Mouse (Mus musculus) lung, adult 2 months (tissue): Measurements from ENCODE around the gene Foxj3. TPM values are rescaled to one million over a fixed set of nuclear protein-coding genes. Genes with fewer than 3 reads are reported as not detected.
"Not testable (repeated sequence)": the region's sequence is repeated elsewhere in the genome, so short reads cannot be mapped to it uniquely, and the experiment has no call there.

Source experiments
- DNase-seq: peaks from one replicate; pipeline ENCODE4 v3.0.0; 2022
- H3K4me1 ChIP-seq: fragments of 200-500 bp; 2 replicates; pipeline ENCODE4 v1.6.1; 2011; ENCODE audit warnings: low read length; ENCODE audit not compliant: control insufficient read depth, insufficient read depth
- H3K4me3 ChIP-seq: fragments of 200-500 bp; replicated peaks from 2 replicates; pipeline ENCODE3; 2011; ENCODE audit warnings: low read depth, mild to moderate bottlenecking, control low read depth, low read length; ENCODE audit errors: extremely low read depth
- CTCF ChIP-seq: fragments of 200-500 bp; IDR thresholded peaks from 2 replicates; pipeline ENCODE4 v1.5.1; 2011; ENCODE audit warnings: mild to moderate bottlenecking, low read length, control low read depth; ENCODE audit not compliant: insufficient read depth
- POLR2A ChIP-seq: fragments of 200-500 bp; IDR thresholded peaks from 2 replicates; pipeline ENCODE4 v1.6.1; 2011; ENCODE audit warnings: low read depth, mild to moderate bottlenecking, control low read depth, low read length, borderline replicate concordance; ENCODE audit errors: extremely low read depth
- WGBS: fragments of 180-500 bp; shearing (Covaris S2); methylation state at CpG from one replicate; pipeline ENCODE4 v1.1.7; 2018; 5-methylcytosine and 5-hydroxymethylcytosine counted together
- polyA plus RNA-seq: library from polyadenylated mRNA; depleted of rRNA; stranded (reverse); fragments of >200 nt; gene quantifications from 2 replicates; pipeline ENCODE4 v1.2.3, GENCODE M21; 2012; rRNA removed

Gene Foxj3
- polyA plus RNA-seq = 14.1 and 18.0 TPM in 2 replicates

DNA sequence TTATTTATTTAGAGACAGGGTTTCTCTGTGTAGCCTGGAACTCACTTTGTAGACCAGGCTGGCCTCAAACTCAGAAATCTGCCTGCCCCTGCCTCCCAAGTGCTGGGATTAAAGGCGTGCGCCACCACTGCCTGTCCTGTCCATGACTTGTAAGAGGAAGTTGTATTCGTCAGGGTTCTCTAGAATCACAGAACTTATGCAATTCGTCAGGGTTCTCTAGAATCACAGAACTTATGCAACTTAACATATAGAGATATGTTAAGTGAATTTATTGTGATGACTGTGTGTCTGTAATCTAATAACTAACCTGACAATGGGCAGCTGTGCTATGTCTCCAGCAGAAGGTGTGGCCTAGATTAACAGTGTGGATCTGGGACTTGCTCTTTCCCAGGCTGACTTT lies at the start of gene Foxj3:
TSS of gene Foxj3 (plus strand) at position 390 of the 400 bp plus-strand sequence.
- H3K4me3 ChIP-seq, DNase-seq: not testable (repeated sequence)
- 84% methylated on average over 4 of the region's 4 CpGs for WGBS
- peaks cover 13% of the 10 kb centered on the region for H3K4me1 ChIP-seq

DNA sequence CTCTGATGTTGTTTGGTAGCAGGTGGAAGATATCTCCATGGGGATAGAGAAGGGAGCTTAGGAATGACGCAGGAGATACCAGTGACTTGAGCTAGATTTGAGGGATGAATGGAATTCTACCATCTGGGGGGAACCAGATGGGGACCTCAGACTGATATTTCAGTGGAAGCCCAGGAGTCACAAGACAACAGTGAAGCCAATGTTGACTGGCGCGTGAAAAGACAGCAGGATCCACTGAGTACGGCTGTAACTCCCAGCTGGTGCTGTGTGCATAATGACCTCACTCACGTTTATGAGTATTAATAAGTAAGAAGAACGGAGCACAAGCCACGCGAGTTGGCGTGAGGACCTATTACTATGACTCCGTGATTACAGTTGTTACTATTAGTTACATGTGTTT lies 47.1 kb upstream of the Foxj3 start:
- Histone ChIP-seq H3K4me1 (no peaks in the 10 kb centered on the region), H3K4me3 (no peak overlapping the region)
- DNase-seq = no peak
- WGBS = 85% methylated on average over 10 of the region's 10 CpGs
- TF ChIP-seq CTCF = no peak
- TF ChIP-seq POLR2A = no peak

GRCm38 (mm10) chr4:119490806-119491205 lies 46.0 kb upstream of the Foxj3 start:
- WGBS = 77% methylated on average over 3 of the region's 3 CpGs

GRCm38 (mm10) chr4:119492291-119492932 lies 44.4 kb upstream of the Foxj3 start, which contains the start of gene Rimkla:
Gene Rimkla (minus strand): TSS chr4:119492628.
- peak; percentile 61 for DNase-seq
- no peaks in the 10 kb centered on the region for H3K4me1 ChIP-seq
- WGBS = 2% methylated on average over 77 of the region's 77 CpGs
- TF ChIP-seq CTCF (no peak), POLR2A (no peak)
- peak within 1 kb of the TSS; percentile 39 for H3K4me3 ChIP-seq

More at GRCm38 (mm10) chr4:119490806-119491205, 46.0 kb upstream of the Foxj3 start:
- Histone ChIP-seq H3K4me3 (no peak overlapping the region), H3K4me1 (no peaks in the 10 kb centered on the region)
- TF ChIP-seq CTCF = 0 out of 2 replicates have a peak, but pooled peaks have one; percentile 12
- no peak for TF ChIP-seq POLR2A
- DNase-seq = no peak

- no peaks in the 10 kb centered on the region for H3K4me1 ChIP-seq
- H3K4me3 ChIP-seq = no peak overlapping the region
- no peak for DNase-seq
- WGBS = 43% methylated on average over 10 of the region's 10 CpGs
- TF ChIP-seq CTCF = no peak
- no peak for TF ChIP-seq POLR2A
Observed at GRCm38 (mm10) chr4:119492933-119493327, 43.9 kb upstream of the Foxj3 start.

GRCm38 (mm10) chr4:119498319-119498848 lies 38.4 kb upstream of the Foxj3 start:
- H3K4me1 ChIP-seq = no peaks in the 10 kb centered on the region
- WGBS = 65% methylated on average over 5 of the region's 5 CpGs
- no peak overlapping the region for H3K4me3 ChIP-seq
- DNase-seq = no peak
- TF ChIP-seq POLR2A (no peak), CTCF (no peak)

DNA sequence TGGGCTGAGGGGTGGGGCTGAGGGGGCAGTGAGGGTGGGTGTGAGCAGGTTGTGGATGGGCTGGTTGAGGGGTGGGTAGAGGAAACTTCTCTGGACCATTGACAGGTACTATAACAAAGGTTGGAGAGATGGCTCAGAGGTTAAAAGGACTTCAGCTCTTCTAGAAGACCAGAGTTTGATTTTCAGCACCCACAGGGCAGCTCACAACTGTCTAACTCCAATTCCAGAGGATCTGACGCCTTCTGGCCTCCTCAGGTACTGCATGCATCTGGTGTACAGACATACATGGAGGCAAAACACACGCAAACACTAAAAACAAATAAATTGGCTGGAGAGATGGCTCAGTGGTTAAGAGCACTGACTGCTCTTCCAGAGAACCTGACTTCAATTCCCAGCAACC lies 25.2 kb upstream of the Foxj3 start:
- peaks cover 5% of the 10 kb centered on the region; the same call in 1 of the 2 replicates for H3K4me1 ChIP-seq
- TF ChIP-seq POLR2A = no peak
- no peak for TF ChIP-seq CTCF
- WGBS = 75% methylated on average over 2 of the region's 2 CpGs
- no peak for DNase-seq
- H3K4me3 ChIP-seq = no peak overlapping the region

DNA sequence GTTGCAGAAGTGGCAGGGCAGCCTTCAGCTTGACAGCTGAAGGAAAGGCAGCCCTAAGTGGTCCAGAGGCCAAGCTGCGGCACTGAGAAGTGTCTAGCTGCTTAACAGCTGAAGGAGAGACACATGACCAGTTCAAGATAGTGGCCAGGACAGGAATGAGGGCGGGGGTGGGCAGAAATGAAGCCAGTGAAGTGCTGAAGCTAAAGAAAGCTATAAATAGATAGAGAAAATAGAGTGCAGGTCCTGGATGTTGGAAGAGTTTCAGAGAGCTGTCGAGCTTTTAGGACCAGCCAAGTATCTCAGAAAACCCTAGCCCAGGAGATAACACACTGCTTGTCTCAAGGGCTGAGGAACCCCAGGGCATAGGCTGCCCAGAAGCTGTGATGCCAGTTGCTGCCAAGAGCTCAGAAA lies 24.1 kb upstream of the Foxj3 start:
- TF ChIP-seq CTCF (no peak), POLR2A (no peak)
- no peak overlapping the region for H3K4me3 ChIP-seq
- H3K4me1 ChIP-seq = peaks cover 5% of the 10 kb centered on the region; the same call in 1 of the 2 replicates
- WGBS = 35% methylated on average over 3 of the region's 3 CpGs
- DNase-seq = peak; percentile 15

DNA sequence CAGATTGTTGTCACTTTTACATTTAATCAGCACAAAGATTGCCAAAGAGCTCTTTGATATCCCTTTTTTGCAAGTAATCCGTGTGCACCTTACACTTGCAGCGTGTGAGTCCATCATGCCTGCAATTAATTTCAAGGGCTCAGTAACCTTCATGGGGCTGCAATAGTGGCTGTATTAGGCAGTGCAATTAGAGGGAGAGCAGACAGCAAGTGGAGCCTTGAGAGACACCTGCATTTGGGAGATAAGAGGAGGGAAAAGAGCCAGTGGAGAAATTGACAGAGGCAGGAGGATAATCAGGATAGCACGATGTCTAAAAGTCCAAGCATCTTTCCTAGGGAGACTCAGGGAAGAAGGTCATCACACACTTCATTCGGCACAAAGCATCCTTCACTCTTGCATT lies 13.2 kb upstream of the Foxj3 start:
- DNase-seq = no peak
- H3K4me1 ChIP-seq = no peaks in the 10 kb centered on the region
- 72% methylated on average over 4 of the region's 4 CpGs for WGBS
- no peak overlapping the region for H3K4me3 ChIP-seq
- TF ChIP-seq POLR2A (no peak), CTCF (no peak)

DNA sequence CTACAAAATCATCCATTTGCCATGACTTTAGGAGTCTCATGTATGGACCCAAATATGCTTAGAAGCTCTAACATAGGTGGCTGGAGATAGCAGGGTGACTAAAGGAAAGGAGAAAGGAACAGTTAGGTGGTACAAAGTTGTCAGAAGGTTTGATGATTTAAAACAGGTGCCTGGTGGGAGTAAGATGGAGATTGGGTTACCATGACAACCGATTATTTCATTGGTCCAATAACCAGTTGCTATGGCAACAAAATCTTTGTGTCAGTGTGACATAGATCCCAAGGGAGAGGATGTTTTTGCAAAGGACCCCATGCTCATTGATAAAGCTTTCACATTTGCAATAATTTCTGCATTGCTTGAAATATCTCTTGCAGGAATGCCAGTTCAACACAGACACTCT lies 12.8 kb upstream of the Foxj3 start:
- Histone ChIP-seq H3K4me3 (no peak overlapping the region), H3K4me1 (no peaks in the 10 kb centered on the region)
- DNase-seq = no peak
- WGBS = 79% methylated on average over 1 of the region's 1 CpGs
- TF ChIP-seq CTCF (no peak), POLR2A (no peak)
